Mouse (Mus musculus) lung, adult 18-20 months (tissue): ENCODE data around the gene Lig3.
"Not testable (repeated sequence)": the region's sequence is repeated elsewhere in the genome, so short reads cannot be mapped to it uniquely, and the experiment has no call there.

ENCODE experiments used
- DNase-seq, 2 experiments: peaks; one replicate each; pipeline ENCODE4 v3.0.0; 2022; ENCODE audit warnings: mixed read lengths in 2 of 2

The Lig3 gene

DNA sequence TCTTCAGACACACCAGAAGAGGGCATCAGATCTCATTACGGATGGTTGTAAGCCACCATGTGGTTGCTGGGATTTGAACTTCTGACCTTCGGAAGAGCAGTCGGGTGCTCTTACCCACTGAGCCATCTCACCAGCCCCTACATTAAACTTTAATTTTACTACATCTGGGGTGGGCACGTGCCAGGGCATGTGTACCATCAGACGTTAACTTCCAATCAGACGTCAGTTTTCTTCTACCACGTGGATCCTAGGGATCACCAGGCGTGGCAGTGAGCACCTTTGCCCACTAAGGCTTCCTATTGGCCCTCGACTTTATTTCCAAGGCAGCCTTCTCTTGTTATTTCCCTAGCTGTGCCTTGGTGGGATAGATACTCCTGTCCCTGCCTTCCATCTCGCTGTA is 51.5 kb downstream of the Lig3 start:
- not testable (repeated sequence) for DNase-seq

DNA sequence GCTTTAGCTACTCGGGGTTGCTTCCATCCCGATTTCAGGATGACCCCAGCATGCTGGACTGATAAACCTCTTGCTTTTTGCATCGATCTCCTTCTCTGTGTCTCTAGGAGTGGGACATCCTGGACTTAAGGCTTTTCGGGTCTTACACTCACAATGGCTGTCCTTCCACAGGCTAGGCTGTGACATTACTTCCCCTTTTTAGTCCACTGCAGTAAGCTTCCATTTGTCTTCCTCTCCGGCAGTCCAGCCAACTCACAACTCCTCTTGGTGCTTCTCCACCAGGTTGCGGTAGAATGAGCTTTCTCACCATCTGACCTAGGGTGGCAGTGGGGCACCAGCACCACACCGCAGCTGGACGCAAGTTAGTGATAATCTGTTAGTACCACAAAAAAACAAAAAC is 53.0 kb downstream of the Lig3 start:
- DNase-seq, result no peak

DNA sequence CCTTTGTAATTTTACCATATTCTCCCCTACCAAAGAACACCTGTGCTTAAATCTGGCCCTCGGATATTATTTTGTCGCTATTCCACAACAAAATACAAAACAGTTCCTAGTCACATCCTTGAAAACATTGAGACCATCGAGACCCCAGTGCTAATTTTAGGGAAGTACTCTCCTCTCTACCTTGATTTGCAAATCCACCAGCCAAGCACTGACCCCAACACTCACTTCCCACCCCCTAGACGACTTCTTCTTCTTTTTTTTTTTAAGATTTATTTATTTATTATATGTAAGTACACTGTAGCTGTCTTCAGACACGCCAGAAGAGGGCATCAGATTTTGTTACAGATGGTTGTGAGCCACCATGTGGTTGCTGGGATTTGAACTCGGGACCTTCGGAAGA is 53.5 kb downstream of the Lig3 start:
- not testable (repeated sequence) for DNase-seq

DNA sequence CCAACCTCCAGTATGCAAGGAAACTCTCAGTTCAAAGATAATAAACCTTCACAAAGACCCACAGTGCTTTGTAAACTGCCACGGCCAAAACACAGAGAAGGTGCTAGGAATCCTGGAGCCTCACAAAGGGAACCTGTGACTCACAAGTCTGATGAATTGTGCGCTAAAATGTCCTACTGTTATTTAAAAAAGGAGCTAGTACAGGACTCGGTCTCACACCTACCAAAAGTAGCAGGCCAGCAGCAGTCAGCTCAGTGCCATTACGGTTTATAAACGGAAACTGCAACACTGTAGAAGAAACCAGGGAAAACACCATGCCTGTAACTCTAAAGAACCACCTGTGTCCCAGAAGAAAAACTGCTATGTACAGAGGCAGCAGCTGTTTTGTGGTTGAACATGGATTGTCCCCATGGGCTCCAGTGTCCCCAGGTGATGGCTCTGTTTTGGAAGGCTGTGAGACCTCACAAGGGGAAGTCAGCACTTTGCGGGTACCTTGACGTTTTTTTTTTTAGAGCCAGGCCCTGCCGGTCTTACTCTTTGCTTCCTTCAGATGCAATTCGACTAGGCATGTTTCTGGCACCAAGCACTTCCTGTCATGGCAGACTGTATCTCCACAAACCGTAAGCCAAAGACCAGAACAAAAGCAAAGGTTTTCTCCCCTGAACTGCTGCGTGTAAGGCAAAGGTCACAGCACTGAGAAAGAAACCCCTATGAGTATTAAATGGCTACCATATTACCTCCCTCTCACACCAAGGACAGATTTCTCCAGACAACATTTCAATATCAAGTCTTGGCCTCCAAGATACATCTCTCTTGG is 54.9 kb downstream of the Lig3 start:
- no peak for DNase-seq

DNA sequence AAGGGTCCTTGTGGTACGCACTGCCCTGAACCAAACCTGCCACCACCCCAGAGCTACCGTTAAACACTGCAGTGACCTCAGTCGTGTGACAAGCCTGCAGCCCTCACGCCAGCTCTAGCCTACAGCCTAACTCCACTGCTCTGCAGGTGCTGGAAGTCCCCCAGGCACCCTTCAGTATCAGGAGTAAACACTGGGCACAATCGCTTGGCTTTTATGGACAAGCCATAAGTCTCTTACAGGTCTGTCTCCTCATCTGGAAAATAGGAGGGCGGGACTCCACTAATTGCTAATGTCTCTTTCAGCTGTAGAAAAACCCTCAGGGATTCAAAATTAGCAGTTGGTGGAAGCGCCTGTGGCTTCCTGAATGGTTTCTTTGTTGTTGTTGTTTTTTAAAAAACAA is 56.3 kb downstream of the Lig3 start:
- no peak for DNase-seq

DNA sequence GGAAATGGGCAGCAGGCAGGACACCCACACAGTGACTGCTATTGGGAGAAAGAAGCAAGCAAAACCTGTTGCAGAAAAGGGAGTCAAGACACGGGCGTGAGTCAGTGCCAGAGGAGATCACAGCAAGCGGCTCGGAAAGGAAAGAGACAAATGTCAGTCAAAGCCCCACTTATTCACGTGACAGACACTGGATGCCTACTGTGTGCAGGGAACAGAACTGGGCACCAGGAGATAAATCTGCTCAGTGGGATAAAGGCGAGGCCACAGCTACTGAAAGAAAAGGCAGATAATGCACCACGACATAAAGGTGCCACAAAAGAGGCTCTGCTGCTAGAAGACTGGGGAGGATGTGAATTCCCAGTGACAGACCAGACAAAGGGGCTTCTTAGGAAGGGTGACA is 56.9 kb downstream of the Lig3 start:
- DNase-seq, result no peak

DNA sequence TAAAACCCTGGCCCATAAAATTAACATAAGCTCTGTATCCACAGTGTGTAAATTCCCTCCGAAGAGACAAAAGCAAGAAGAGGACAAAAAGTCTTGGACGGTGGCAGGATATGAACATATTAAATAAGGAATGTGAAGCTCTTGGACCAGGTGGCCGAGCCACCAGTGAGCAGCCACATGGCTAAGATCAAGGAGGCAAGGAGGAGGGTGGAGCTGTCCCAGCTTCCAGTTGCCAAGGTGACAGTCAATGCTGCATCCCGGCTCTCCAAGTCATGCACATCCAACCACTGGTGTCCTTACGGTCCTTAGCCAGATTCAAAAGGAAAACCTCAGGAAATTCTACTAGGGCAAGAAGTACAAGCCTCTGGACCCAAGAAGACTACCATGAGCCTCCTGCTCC is 57.6 kb downstream of the Lig3 start:
- no peak for DNase-seq

DNA sequence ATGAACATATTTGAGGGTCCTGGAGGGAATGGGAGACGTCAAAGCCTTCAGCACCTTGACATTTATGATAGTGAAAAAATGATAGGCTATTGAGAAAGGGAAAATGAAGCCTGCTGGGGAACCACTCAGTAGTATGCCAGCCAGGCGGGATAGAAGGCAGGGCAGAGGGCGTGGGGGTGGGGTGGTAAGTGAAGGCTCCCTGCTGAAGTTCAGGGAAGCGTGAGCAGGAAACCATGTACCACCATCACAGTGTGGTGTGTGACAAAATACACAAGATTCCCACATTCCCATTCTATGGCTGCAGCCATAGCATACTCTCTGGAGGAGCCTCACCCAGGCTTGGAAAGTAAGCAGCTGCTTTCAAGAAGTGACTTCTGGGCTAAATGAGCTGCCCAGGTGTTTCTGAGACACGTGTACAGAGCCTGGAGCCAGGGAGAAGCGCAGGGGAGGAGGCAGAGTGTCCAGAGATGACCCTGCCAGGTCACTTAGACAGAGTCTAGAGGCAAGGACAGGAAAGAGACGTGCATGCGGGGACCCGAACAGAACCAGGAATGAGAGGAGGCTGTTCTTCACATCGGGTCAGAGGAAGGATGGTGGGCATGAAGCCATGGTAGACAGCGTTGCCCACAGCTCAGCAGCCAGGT is 64.0 kb downstream of the Lig3 start:
- DNase-seq, result no peak

DNA sequence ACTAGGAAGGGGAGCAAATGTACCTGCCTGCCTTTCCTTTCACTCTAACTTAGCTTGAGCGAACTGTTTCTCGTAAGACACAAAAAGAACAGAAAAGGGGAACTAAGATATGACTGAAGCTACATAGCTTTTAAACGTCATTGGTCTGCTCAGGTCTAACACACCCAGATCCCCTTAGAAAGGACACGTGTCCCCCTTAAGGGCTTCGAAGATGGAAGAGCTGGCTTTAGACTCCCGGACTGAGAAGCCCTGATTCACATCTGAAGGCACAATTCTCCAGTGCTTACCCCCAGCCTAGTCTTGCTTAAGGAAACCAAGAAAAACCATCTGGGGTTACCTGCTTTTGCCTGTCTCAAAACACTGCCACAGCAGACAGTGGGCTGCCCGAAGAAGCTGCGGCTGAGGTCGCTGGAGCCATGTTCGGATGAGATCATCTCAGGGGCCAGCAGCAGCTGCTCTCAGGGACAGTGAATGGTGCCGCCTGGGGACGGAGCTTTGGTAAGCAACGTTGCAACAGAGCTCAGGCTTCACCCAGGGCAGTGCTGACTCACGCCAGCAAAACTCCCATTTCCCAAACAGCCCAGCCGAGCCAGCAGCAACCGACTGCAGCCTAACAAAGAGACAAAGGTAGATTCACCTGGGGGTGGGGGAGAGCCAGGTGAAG is 64.6 kb downstream of the Lig3 start:
- peak; percentile 63 to 72 for DNase-seq

DNA sequence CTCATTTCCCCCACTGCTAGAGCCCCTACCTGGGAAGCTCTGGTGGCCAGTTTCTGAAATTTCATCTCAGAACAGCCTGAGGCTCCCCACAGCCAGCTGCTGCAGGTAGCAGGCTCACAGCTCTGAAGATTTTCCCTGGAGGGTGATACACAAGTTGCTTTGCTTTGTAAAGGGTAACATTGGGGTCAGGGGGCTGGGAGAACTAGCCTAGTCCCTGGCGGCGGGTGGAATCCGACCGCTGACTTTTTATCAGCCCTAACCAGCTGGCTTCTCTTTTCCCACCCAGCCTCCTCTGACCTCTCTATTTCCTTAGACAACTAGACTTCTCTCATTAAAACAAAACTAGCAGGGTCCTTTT is 65.2 kb downstream of the Lig3 start:
- no peak for DNase-seq

DNA sequence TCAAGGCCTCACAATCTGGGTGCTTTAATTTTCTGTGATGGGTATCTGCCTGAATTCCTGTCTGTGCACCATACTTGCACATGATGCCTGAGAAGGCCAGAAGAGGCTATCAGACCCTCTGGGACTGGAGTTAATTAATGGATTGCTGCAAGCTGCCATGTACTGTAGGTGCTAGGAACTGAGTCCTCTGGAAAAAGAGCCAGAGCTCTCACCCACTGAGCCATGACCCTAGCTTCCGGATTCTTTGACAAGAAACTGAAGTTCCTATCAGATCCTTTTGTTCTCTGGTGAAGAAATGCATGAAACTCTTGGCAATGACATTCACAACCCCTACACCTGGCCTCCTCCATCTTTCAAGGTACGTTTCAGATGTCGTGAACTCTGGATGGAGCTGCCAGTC is 66.0 kb downstream of the Lig3 start:
- DNase-seq, result no peak

DNA sequence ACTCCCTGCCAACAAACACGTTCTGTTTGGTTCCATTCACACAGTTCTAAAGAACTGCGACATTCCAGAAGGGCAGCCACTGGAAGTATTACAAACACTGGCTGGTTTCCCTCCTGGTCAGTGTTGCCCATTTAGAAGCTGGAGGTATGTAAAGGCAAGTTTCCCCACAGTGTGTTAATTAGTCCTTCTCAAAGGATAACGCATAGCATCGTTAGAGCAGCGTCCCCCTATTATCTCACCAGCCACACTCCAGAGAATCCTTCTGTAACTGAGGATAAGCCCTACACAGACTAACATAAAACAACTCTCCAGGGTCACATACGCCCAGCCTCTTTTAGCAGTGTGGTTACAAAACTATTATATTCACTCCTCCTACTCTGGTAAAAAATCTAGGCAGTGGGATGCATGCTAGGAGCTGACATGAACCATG is 66.7 kb downstream of the Lig3 start:
- DNase-seq, result no peak

DNA sequence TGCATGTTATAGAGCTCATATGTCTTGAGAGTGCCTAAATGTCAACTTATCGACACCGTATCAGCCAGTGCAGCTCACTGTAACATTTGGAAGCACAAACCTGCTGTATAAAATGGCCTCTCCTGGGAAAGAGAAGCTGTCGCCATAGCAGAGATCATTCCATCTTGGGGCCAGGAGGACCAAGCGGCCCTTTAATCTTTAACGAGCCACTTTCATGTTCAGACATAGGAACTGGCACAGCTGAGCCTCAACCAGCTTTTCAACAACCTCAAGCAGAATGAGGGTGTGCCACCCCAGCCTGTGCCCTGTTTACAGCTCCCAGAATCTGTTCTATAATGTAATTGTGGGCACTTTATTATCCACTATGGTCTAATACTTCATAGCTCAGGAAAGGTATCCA is 69.4 kb downstream of the Lig3 start:
- DNase-seq, result no peak

DNA sequence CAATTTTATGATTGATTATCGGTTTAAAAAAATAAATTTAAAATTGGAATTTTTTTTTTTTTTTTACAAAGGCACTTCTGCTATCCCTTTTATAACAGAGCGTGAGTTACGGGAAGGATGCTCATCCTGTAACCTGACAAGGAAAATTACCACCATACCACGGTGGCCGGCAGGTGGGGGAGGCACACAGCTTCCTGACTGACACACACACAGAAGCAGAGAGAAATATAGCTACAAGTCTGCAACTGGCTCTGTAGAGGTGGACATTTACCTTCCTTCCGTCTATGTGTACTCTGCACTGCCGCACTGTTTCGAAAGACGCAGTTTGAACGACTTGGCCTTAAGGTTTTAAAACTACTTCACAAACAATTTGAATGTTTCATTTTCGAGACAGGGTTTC is 71.2 kb downstream of the Lig3 start:
- no peak for DNase-seq

DNA sequence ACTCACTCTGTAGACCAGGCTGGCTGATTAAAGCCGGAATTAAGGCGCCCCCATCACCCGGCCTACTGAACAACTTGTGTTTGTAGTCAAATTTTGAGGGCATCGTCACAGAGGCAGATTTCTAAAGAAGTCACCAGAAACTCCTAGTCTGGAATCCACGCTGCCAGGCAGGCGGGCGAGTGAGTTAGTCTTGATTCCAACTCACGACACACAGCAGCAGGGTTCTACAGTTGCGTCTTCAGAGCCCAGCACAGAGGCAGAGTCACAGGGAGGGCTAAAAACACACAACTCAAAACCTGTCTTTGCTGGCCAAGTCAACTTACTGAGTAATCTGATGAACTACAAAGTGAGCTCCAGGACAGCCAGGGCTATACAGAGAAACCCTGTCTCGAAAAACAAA is 71.6 kb downstream of the Lig3 start:
- DNase-seq, result no peak

DNA sequence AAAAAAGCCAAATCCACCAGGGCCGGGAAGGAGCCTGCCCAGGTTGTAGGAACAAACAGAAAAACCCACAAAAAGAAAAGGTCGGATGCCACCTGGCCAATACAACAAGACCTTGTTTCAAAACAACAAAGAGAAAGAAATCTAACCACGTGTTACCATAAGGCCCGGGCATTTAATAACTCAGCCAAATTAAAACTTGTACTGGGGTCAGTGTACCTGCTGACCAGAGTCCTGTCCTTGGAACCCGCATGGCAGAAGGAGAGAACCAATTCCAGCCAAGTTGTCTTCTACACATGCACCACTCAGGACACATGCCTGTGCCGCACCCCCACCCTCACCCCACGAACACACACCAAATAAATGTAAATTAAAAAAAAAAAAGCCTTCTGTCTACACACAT is 72.0 kb downstream of the Lig3 start:
- DNase-seq, result no peak
